Mouse (Mus musculus) kidney, adult 2 months (tissue): ENCODE measurements at regions not wholly inside any gene's neighbourhood (a gene's known extent, or its start where the extent isn't known, plus 50 kb on each side); places are given as distances from the start of the nearest gene placed in this dataset.

Source experiments
- CTCF ChIP-seq: fragments of 200-500 bp; conservative IDR thresholded peaks from 2 replicates; pipeline ENCODE4 v1.5.1; 2011; ENCODE audit warnings: low read depth, mild to moderate bottlenecking, control low read depth, low read length, moderate library complexity, mixed read lengths; ENCODE audit not compliant: insufficient read depth, insufficient read length
- POLR2A ChIP-seq: fragments of 200-500 bp; IDR thresholded peaks from one replicate; pipeline ENCODE4 v1.6.1; 2011; ENCODE audit warnings: low read depth, low read length, control low read depth

- TF ChIP-seq CTCF = no peak
- no peak for TF ChIP-seq POLR2A
These were observed 268.1 kb upstream of the Id2 start for GRCm38 (mm10) chr12:25364966-25365568.
